Mouse (Mus musculus) heart, adult 8-10 months (tissue): Measurements from ENCODE around the gene Sp140. TPM values are rescaled to one million over a fixed set of nuclear protein-coding genes. Genes with fewer than 3 reads are reported as not detected.
"Not testable (repeated sequence)": the region's sequence is repeated elsewhere in the genome, so short reads cannot be mapped to it uniquely, and the experiment has no call there.

Source experiments
- DNase-seq: peaks from one replicate; pipeline ENCODE4 v3.0.0; 2022; ENCODE audit warnings: low spot score
- total RNA-seq, 4 experiments: library from RNA; stranded (reverse); gene quantifications; 2 replicates each; pipeline ENCODE4 v1.2.4; 2022

Sp140 gene
- 1 to 10 TPM; 2.3 to 3.6 (median 3.0) TPM for total RNA-seq

- DNase-seq, result not testable (repeated sequence)
These were observed at the start of gene Sp140 for GRCm38 (mm10) chr1:85600078-85600477. Gene Sp140, plus strand, starts transcription at chr1:85600378.

- DNase-seq, result not testable (repeated sequence)
These were observed 44.9 kb upstream of the Sp140 start for GRCm38 (mm10) chr1:85555261-85555660.

- DNase-seq, result not testable (repeated sequence)
These were observed 26.6 kb upstream of the Sp140 start for GRCm38 (mm10) chr1:85573554-85573953.

- not testable (repeated sequence) for DNase-seq
These were observed 24.8 kb upstream of the Sp140 start, which contains the start of gene G530012D18Rik for GRCm38 (mm10) chr1:85575376-85575775. Gene G530012D18Rik, plus strand, starts transcription at chr1:85575676.

GRCm38 (mm10) chr1:85578372-85579010 lies 21.7 kb upstream of the Sp140 start:
- DNase-seq, result not testable (repeated sequence)

GRCm38 (mm10) chr1:85579199-85580147 lies 20.7 kb upstream of the Sp140 start:
- not testable (repeated sequence) for DNase-seq

- DNase-seq, result not testable (repeated sequence)
These were observed 20.0 kb upstream of the Sp140 start for GRCm38 (mm10) chr1:85580148-85580534.

- DNase-seq, result not testable (repeated sequence)
These were observed 19.6 kb upstream of the Sp140 start for GRCm38 (mm10) chr1:85580578-85580977.

- not testable (repeated sequence) for DNase-seq
These were observed 18.7 kb upstream of the Sp140 start for GRCm38 (mm10) chr1:85581518-85581917.

- DNase-seq, result not testable (repeated sequence)
These were observed 11.5 kb upstream of the Sp140 start for GRCm38 (mm10) chr1:85588697-85589096.

GRCm38 (mm10) chr1:85592526-85592925 lies 7.7 kb upstream of the Sp140 start:
- DNase-seq, result not testable (repeated sequence)

GRCm38 (mm10) chr1:85598271-85599012 lies 1.7 kb upstream of the Sp140 start, which contains the start of gene Sp110:
Gene Sp110, minus strand, starts transcription at chr1:85598817.
- DNase-seq, result not testable (repeated sequence)

- DNase-seq, result peak; percentile 48
These were observed 616 bp downstream of the Sp140 start for GRCm38 (mm10) chr1:85600794-85601193.

GRCm38 (mm10) chr1:85604341-85604740 lies 4.2 kb downstream of the Sp140 start:
- DNase-seq, result not testable (repeated sequence)

GRCm38 (mm10) chr1:85608361-85608760 lies 8.2 kb downstream of the Sp140 start:
- not testable (repeated sequence) for DNase-seq

- not testable (repeated sequence) for DNase-seq
These were observed 10.4 kb downstream of the Sp140 start for GRCm38 (mm10) chr1:85610581-85610980.

GRCm38 (mm10) chr1:85615096-85615495 lies 14.9 kb downstream of the Sp140 start:
- DNase-seq, result not testable (repeated sequence)

- not testable (repeated sequence) for DNase-seq
These were observed 15.6 kb downstream of the Sp140 start for GRCm38 (mm10) chr1:85615819-85616218.

- not testable (repeated sequence) for DNase-seq
These were observed 17.0 kb downstream of the Sp140 start for GRCm38 (mm10) chr1:85617161-85617560.

GRCm38 (mm10) chr1:85618689-85619088 lies 18.5 kb downstream of the Sp140 start:
- DNase-seq, result not testable (repeated sequence)

GRCm38 (mm10) chr1:85636936-85637335 lies 36.8 kb downstream of the Sp140 start:
- DNase-seq, result not testable (repeated sequence)
